Mouse (Mus musculus): ENCODE measurements around the gene Prss35.

DNA sequence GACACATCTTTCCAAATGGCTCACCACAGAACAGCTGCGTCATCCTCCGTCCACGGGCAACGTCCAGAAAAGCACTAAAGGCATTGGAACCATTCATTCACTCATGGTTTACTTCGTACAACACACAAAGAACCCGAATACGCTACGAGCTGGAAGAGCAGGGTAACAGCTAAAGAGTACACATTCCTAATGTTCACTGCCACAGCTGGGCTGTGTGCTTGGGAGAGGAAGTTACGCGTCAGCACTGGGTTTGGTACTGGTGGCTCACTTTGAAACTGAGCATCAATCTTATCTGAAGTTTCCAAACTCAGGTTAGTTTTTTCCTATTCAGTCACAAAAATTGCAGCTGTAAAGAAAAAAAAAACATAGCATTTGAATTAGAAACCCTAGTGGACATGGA lies 23.5 kb downstream of the Prss35 start:
- TF ChIP-seq CTCF (IDR thresholded peaks at IDR 0.05; ENCODE audit: extremely low read depth, insufficient read length, insufficient replicate concordance, low read depth, low read length) (no peak), POLR2A (IDR thresholded peaks at IDR 0.05; ENCODE audit: low read depth, low read length) (no peak)
